Mouse (Mus musculus) duodenum, adult 2 months (tissue): Measurements from ENCODE around the gene Fdps. TPM values are rescaled to one million over a fixed set of nuclear protein-coding genes. Genes with fewer than 3 reads are reported as not detected.

Experiments used
- polyA plus RNA-seq: library from polyadenylated mRNA; depleted of rRNA; stranded (reverse); fragments of >200 nt; gene quantifications from 2 replicates; pipeline ENCODE4 v1.2.3, GENCODE M21; 2012; ENCODE audit warnings: low replicate concordance; rRNA removed

Fdps gene
- polyA plus RNA-seq, result 58.7 and 73.8 TPM in 2 replicates

DNA sequence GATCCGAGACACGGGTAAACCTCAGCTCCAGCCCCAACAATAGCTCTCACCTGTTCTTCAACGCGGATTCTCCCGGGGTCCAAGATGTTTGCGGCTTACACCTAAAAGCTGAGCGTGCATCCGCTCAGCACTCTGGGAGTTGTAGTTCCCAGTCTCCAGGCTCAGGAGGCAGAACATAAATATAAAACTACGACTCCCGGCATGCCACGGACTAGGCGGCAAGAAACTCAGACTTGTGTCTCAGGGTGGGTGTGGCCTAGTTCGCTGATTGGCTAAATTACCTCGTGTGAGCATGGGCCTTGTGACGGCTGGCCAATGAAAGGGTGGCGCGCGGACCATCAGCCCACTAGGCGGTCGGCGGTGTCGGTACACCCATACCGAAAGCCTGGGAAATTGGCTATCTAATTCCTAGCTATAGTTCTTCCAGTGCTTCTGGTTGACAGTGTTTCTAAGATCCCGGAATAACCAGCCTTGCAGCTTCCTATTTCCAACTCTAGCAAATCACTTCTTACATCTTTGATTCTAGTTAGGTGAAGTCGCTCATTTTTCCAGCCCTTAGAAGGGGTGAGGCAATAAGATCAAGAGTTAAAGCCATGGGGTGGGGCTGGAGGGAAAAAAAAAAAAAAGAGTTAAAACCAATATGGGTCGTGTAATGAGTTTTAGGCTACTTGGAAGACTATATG, at the start of gene Fdps:
Gene Fdps, minus strand, starts transcription at position 148 of the 683 bp plus-strand sequence.

DNA sequence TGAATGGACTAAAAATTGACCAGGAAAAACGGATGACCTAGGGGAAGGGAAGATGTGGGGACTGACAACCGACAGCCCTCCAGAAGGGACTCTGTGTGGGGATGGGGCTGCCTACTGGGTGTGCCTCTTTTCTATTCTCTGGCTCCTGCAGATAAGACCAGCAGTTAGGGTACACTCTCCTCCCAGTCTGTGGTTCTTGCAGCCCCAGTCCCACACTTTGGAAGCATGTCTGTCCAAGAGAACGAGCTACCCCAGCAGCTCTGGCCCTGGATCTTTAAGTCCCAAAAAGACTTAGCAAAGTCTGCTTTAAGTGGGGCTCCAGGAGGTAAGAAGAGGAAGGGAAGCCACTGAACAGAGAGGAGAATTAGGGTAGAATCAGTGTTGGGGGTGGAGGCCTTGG, 34.2 kb upstream of the Fdps start, which contains the start of gene Pklr:
Gene Pklr, plus strand, starts transcription at position 185 of the 400 bp plus-strand sequence.

DNA sequence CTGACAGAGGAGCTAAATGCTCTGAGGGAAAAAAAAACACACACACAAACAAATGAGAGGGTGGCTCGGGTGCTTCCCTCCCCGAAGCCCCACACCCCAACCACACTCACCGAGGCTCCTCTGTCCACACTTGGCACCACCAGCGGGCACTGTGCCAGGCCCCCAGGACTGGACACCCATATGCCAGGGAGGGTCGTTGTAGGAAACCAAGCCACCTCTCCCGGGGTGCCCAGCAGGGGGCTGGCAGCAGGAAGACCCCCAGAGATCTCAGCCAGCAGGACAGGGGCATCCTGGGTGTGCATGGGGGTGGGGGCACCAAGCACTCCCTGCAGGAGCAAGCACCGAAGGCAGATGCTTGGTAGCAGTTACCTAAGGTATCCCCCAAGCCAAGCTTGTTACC, 948 bp downstream of the Fdps start, which contains the start of gene Gm43738:
Gene Gm43738, minus strand, starts transcription at position 289 of the 400 bp plus-strand sequence.

DNA sequence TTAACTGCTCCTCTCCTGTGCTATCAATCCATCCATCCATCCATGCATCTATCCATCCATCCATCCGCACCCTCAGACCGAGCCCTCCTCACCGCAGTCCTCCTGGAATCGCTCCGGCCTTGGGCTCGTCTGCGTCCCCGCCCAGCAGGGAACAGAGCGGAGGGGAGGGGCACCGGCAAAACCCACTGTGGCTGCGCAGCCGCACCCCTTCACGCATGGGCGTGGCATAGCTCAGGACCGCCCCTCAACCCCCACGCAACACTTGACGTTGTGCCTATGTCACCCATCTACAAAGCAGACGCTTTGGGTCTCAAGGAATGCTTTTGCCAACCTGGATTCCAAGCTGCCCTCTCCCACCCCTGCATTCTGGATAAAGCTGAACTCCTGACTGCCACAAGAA, 8.6 kb downstream of the Fdps start, which contains the start of gene Rusc1:
Gene Rusc1, minus strand, starts transcription at position 137 of the 400 bp plus-strand sequence.

Other genes with a start within 250 kb of the Fdps start
- 12.9 and 14.1 TPM in 2 replicates for gene Msto1, start 188.0 kb downstream of the Fdps start, polyA plus RNA-seq
- gene Ash1l, start 151.3 kb downstream of the Fdps start, polyA plus RNA-seq, result 1.1 and 1.9 TPM in 2 replicates
- gene Dap3, start 150.8 kb downstream of the Fdps start, polyA plus RNA-seq, result 15.1 and 19.1 TPM in 2 replicates
- gene Rusc1, start 8.6 kb downstream of the Fdps start, polyA plus RNA-seq, result 51.4 and 58.5 TPM in 2 replicates
- not detected in 2 replicates for gene Gm43738, start 860 bp downstream of the Fdps start, polyA plus RNA-seq
- gene Pklr, start 34.2 kb upstream of the Fdps start, polyA plus RNA-seq, result 528 and 535 TPM in 2 replicates
- 0.38 and 1.6 TPM in 2 replicates for gene Hcn3, start 58.2 kb upstream of the Fdps start, polyA plus RNA-seq
- gene Clk2, start 62.8 kb upstream of the Fdps start, polyA plus RNA-seq, result 19.8 and 20.8 TPM in 2 replicates
- gene Scamp3, start 75.5 kb upstream of the Fdps start, polyA plus RNA-seq, result 128 and 132 TPM in 2 replicates
- gene Fam189b, start 81.2 kb upstream of the Fdps start, polyA plus RNA-seq, result 26.9 and 30.9 TPM in 2 replicates
- 27.8 and 49.9 TPM in 2 replicates for gene Gba, start 101.0 kb upstream of the Fdps start, polyA plus RNA-seq
- 8.4 and 15.4 TPM in 2 replicates for gene Thbs3, start 113.2 kb upstream of the Fdps start, polyA plus RNA-seq
- 192 and 239 TPM in 2 replicates for gene Mtx1, start 125.1 kb upstream of the Fdps start, polyA plus RNA-seq
- gene Muc1, start 127.1 kb upstream of the Fdps start, polyA plus RNA-seq, result 1.1 and 80.2 TPM in 2 replicates
- 340 and 345 TPM in 2 replicates for gene Krtcap2, start 144.0 kb upstream of the Fdps start, polyA plus RNA-seq
- 2.8 and 16.7 TPM in 2 replicates for gene Trim46, start 144.3 kb upstream of the Fdps start, polyA plus RNA-seq
- 370 and 590 TPM in 2 replicates for gene Dpm3, start 157.4 kb upstream of the Fdps start, polyA plus RNA-seq
- 90.2 and 159 TPM in 2 replicates for gene Slc50a1, start 168.6 kb upstream of the Fdps start, polyA plus RNA-seq
- gene Efna1, start 179.2 kb upstream of the Fdps start, polyA plus RNA-seq, result 59.5 and 87.8 TPM in 2 replicates
- 8.2 and 18.7 TPM in 2 replicates for gene Efna3, start 221.0 kb upstream of the Fdps start, polyA plus RNA-seq
- gene Efna4, start 236.1 kb upstream of the Fdps start, polyA plus RNA-seq, result 14.7 and 32.5 TPM in 2 replicates
- gene Adam15, start 248.0 kb upstream of the Fdps start, polyA plus RNA-seq, result 77.9 and 91.6 TPM in 2 replicates